In the genomic region with DNA sequence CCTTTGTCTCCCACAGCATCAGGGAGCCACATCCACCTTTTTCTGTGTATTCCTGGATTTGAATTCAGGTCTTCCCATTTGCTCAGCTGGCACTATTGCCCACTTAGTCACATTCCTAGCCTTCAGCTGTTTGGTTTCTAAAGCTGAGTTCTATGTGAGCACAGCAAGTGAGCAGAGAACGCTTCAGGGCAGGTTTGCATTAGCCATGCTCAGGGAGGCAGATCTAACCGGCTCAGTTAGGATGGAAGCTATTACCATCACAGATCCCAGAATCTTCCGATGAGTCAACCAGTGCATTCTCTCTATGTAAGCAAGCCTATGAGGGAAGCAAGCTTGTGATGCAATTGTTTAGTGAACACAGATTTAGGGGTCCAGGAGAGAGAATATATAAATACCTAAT, we compare ENCODE assay signal across 28 mouse cellular contexts.
DNase-seq lines count a peak whose midpoint lies in the region; ATAC-seq and TF ChIP-seq lines count a peak whose summit lies in the region.
"Had no signal": no experiment of that assay in that cellular context is flagged by ENCODE, and none has a peak within 500 bp of the region (broad histone marks: within the 10 kb centered on the region; RNA-seq: fewer than 3 reads in every experiment).

No protein-coding gene starts in this region.

- no peak overlapping the region for H3K27ac ChIP-seq in midbrain, postnatal 0 days (ENCODE audit: low read depth, low read length)
- no peak overlapping the region for H3K27ac ChIP-seq in midbrain, embryonic 16.5 days (ENCODE audit: low read length)
- H3K27ac ChIP-seq: embryonic facial prominence, embryonic 13.5 days; embryonic facial prominence, embryonic 15.5 days; forebrain, embryonic 10.5 days; forebrain, embryonic 12.5 days had no signal

- no peak for TF ChIP-seq CTCF in midbrain, postnatal 0 days (IDR thresholded peaks at IDR 0.05)

- ATAC-seq in cerebellum, adult (ENCODE audit: insufficient number of reproducible peaks, low FRiP score, low TSS enrichment) = no peak
- no peak for ATAC-seq in midbrain, postnatal 0 days (ENCODE audit: low FRiP score)
- no peak for ATAC-seq in midbrain, embryonic 16.5 days
- ATAC-seq: activated CD4-positive, CD25-positive, alpha-beta regulatory T cell, adult 4 months; CD4-positive, CD25-positive, alpha-beta regulatory T cell, adult 4 months; forebrain, embryonic 14.5 days; forebrain, embryonic 16.5 days had no signal

- H3K9ac ChIP-seq in midbrain, postnatal 0 days (replicated peaks; ENCODE audit: low read length, poor library complexity, severe bottlenecking) = no peak overlapping the region
- H3K9ac ChIP-seq in midbrain, embryonic 16.5 days (ENCODE audit: low read depth, low read length) = no peak overlapping the region
- H3K9ac ChIP-seq: embryonic facial prominence, embryonic 13.5 days; embryonic facial prominence, embryonic 15.5 days; forebrain, embryonic 12.5 days had no signal

- H3K4me1 ChIP-seq in midbrain, postnatal 0 days (ENCODE audit: insufficient read depth, low read length) = no peaks in the 10 kb centered on the region
- no peaks in the 10 kb centered on the region for H3K4me1 ChIP-seq in midbrain, embryonic 16.5 days (ENCODE audit: control insufficient read depth, insufficient read depth, low read length)
- H3K4me1 ChIP-seq: embryonic facial prominence, embryonic 13.5 days; embryonic facial prominence, embryonic 15.5 days had no signal

- H3K36me3 ChIP-seq in midbrain, postnatal 0 days (ENCODE audit: insufficient read depth, low read length) = no peaks in the 10 kb centered on the region
- H3K36me3 ChIP-seq in midbrain, embryonic 16.5 days (ENCODE audit: control insufficient read depth, insufficient read depth, low read length) = no peaks in the 10 kb centered on the region
- H3K36me3 ChIP-seq: embryonic facial prominence, embryonic 13.5 days; embryonic facial prominence, embryonic 15.5 days; forebrain, embryonic 10.5 days; forebrain, embryonic 12.5 days; G1E had no signal

- H3K9me3 ChIP-seq in midbrain, postnatal 0 days (ENCODE audit: low read length) = no peaks in the 10 kb centered on the region
- no peaks in the 10 kb centered on the region for H3K9me3 ChIP-seq in midbrain, embryonic 16.5 days (replicated peaks; ENCODE audit: control insufficient read depth, low read length, poor library complexity, severe bottlenecking)
- H3K9me3 ChIP-seq: embryonic facial prominence, embryonic 13.5 days; embryonic facial prominence, embryonic 15.5 days; forebrain, embryonic 10.5 days; forebrain, embryonic 12.5 days had no signal

- whole genome bisulfite sequencing in midbrain, postnatal 0 days = 70% methylated on average over 3 of the region's 3 CpGs
- 82% methylated on average over 3 of the region's 3 CpGs for WGBS in midbrain, embryonic 16.5 days

- no peaks in the 10 kb centered on the region for H3K27me3 ChIP-seq in midbrain, postnatal 0 days (ENCODE audit: insufficient read depth, low read length)
- H3K27me3 ChIP-seq in midbrain, embryonic 16.5 days (ENCODE audit: control insufficient read depth, insufficient read depth, low read depth, low read length) = no peaks in the 10 kb centered on the region
- H3K27me3 ChIP-seq: CH12.LX; embryonic facial prominence, embryonic 13.5 days; embryonic facial prominence, embryonic 15.5 days; forebrain, embryonic 12.5 days had no signal

- H3K4me3 ChIP-seq in midbrain, postnatal 0 days (ENCODE audit: low read depth, low read length) = no peak overlapping the region
- no peak overlapping the region for H3K4me3 ChIP-seq in midbrain, embryonic 16.5 days (ENCODE audit: low read depth, low read length)
- H3K4me3 ChIP-seq: embryonic facial prominence, embryonic 13.5 days; embryonic facial prominence, embryonic 15.5 days; erythroblast, embryonic 14.5 days; forebrain, embryonic 10.5 days; forebrain, embryonic 12.5 days had no signal

- no peak overlapping the region for H3K4me2 ChIP-seq in midbrain, postnatal 0 days (ENCODE audit: low read depth, low read length, poor library complexity, severe bottlenecking)
- H3K4me2 ChIP-seq in midbrain, embryonic 16.5 days (ENCODE audit: low read length) = no peak overlapping the region
- H3K4me2 ChIP-seq: embryonic facial prominence, embryonic 13.5 days; embryonic facial prominence, embryonic 15.5 days; forebrain, embryonic 12.5 days had no signal

- DNase-seq in cerebellum, postnatal 10 days = peak; percentile 40 to 54
- peak; percentile 31 for DNase-seq in midbrain, postnatal 0 days (ENCODE audit: low spot score)
- peak; percentile 61 for DNase-seq in retina, postnatal 1 day
- DNase-seq in retina, embryonic 14.5 days (ENCODE audit: low spot score) = no peak
- peak; percentile 41 for DNase-seq in brain, adult 2 months (ENCODE audit: low read depth, low spot score)
- no peak for DNase-seq in yolk sac, embryonic 10.5 days (ENCODE audit: low spot score)
- DNase-seq: adrenal gland, adult 8-10 months; adrenal gland, postnatal 14 days; adrenal gland, postnatal 36 days; B cell, adult 2 months; cerebellum, adult 11-12 months; cerebellum, adult 2 months; cerebellum, adult 9-10 months; cerebellum, postnatal 36 days; embryo, embryonic 11 days had no signal

Comparison
In these comparisons a context has a peak if more than half of its experiments do, and no peak if none do; other contexts are left out.
1. DNase-seq: peak in cerebellum, postnatal 10 days (2 of 2), midbrain, postnatal 0 days (single experiment), retina, postnatal 1 day (single experiment) and brain, adult 2 months (single experiment); none in retina, embryonic 14.5 days (single experiment) and yolk sac, embryonic 10.5 days (single experiment).